Mouse (Mus musculus): ENCODE results near the gene Rbm48.

DNA sequence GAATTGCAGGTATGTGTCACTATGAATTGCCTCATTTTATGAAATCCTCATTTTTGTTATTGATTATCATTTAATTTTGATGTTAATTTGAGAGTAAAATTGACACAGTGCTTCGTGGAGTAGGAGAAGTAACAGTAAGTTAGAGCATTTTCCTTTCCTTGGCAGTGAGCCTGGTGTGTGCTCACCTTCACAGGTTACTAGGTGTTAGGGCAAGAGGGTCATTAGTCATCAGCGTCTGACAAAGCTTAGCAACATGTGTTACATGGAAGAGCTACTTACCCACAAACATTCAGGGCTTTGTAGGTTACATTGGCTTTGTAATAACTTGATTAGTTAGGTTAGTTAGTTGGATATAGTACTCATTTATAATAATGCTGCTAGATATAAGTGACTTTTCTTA is 42.2 kb downstream of the Rbm48 start:
- TF ChIP-seq CTCF (IDR thresholded peaks at IDR 0.05; ENCODE audit: low read depth) (no peak), EP300 (IDR thresholded peaks at IDR 0.05; ENCODE audit: low read depth) (no peak)

All from liver, embryonic 14.5 days (tissue).